Mouse (Mus musculus): ENCODE results near the gene Klhdc1.

Gene Klhdc1

GRCm38 (mm10) chr12:69240876-69241275 lies at the start of gene Klhdc1:
TSS of gene Klhdc1 (plus strand) at chr12:69241176.
- DNase-seq (ENCODE audit: low read depth): no peak

- no peak for DNase-seq (ENCODE audit: low read depth)
Observed at GRCm38 (mm10) chr12:69191396-69191795, 49.6 kb upstream of the Klhdc1 start.

- DNase-seq (ENCODE audit: low read depth): no peak
Observed at GRCm38 (mm10) chr12:69192637-69193036, 48.3 kb upstream of the Klhdc1 start.

GRCm38 (mm10) chr12:69196444-69197377 lies 44.3 kb upstream of the Klhdc1 start, which contains the start of gene Gm49383:
TSS of gene Gm49383 (minus strand) at chr12:69197104.
- DNase-seq (ENCODE audit: low read depth): peak; percentile 64

GRCm38 (mm10) chr12:69197378-69198163 lies 43.4 kb upstream of the Klhdc1 start:
- no peak for DNase-seq (ENCODE audit: low read depth)

- DNase-seq (ENCODE audit: low read depth): no peak
Observed at GRCm38 (mm10) chr12:69198164-69198535, 42.8 kb upstream of the Klhdc1 start, which contains the start of gene Dnaaf2. TSS of gene Dnaaf2 (minus strand) at chr12:69198429.

- no peak for DNase-seq (ENCODE audit: low read depth)
Observed at GRCm38 (mm10) chr12:69198985-69199384, 42.0 kb upstream of the Klhdc1 start.

GRCm38 (mm10) chr12:69204052-69204833 lies 36.7 kb upstream of the Klhdc1 start, which contains the start of gene Gm49384:
TSS of gene Gm49384 (minus strand) at chr12:69204267.
- no peak for DNase-seq (ENCODE audit: low read depth)

GRCm38 (mm10) chr12:69207396-69207795 lies 33.6 kb upstream of the Klhdc1 start:
- no peak for DNase-seq (ENCODE audit: low read depth)

GRCm38 (mm10) chr12:69207926-69208325 lies 33.0 kb upstream of the Klhdc1 start:
- DNase-seq (ENCODE audit: low read depth): no peak

GRCm38 (mm10) chr12:69208520-69208919 lies 32.5 kb upstream of the Klhdc1 start:
- DNase-seq (ENCODE audit: low read depth): no peak

GRCm38 (mm10) chr12:69210056-69210979 lies 30.7 kb upstream of the Klhdc1 start:
- no peak for DNase-seq (ENCODE audit: low read depth)

GRCm38 (mm10) chr12:69211057-69211456 lies 29.9 kb upstream of the Klhdc1 start:
- no peak for DNase-seq (ENCODE audit: low read depth)

- no peak for DNase-seq (ENCODE audit: low read depth)
Observed at GRCm38 (mm10) chr12:69213186-69213777, 27.7 kb upstream of the Klhdc1 start.

- DNase-seq (ENCODE audit: low read depth): no peak
Observed at GRCm38 (mm10) chr12:69214393-69214792, 26.6 kb upstream of the Klhdc1 start.

- DNase-seq (ENCODE audit: low read depth): no peak
Observed at GRCm38 (mm10) chr12:69215000-69215785, 25.8 kb upstream of the Klhdc1 start.

- no peak for DNase-seq (ENCODE audit: low read depth)
Observed at GRCm38 (mm10) chr12:69216587-69216986, 24.4 kb upstream of the Klhdc1 start.

GRCm38 (mm10) chr12:69220613-69221277 lies 20.2 kb upstream of the Klhdc1 start:
- no peak for DNase-seq (ENCODE audit: low read depth)
